Mouse (Mus musculus) cerebellum, adult 8-10 months (tissue): ENCODE data around the gene Rtf2.

Experiments
- DNase-seq: peaks from one replicate; pipeline ENCODE4 v3.0.0; 2022

Rtf2 gene

DNA sequence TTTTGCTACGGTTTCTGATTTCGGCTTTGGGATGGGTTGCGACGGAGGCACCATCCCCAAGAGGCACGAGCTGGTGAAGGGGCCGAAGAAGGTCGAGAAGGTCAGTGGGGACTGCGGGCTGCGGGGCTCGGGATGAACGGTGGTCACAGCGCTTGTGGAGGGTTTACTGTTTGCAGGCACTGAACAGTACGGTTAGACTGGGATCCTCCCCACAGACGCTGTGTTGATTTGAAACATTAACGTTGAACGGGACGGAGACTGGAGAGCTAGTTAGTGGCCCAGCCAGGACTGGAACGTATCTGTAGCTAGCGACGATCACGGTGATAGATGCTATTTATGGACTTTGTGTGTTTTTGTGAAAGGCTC is 267 bp downstream of the Rtf2 start:
- no peak for DNase-seq

DNA sequence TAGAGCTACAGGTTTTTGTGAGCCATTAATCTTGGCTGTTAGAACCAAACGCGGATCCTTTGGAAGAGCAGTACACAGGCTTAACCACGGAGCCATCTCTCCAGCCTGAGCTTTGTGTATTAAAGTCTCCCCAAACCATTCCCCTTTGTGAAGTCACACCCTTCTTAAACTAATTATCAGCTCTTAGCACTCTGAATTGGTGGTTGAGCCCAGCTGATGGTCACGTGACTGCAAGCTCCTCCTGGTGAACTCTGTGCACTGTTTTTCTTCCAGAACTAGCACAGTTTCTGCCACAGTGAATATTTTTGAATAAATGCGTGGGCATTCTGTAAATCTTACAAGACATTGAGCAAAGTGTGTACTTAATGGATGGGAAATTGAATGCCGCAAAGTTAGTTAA is 820 bp downstream of the Rtf2 start:
- DNase-seq, result no peak

DNA sequence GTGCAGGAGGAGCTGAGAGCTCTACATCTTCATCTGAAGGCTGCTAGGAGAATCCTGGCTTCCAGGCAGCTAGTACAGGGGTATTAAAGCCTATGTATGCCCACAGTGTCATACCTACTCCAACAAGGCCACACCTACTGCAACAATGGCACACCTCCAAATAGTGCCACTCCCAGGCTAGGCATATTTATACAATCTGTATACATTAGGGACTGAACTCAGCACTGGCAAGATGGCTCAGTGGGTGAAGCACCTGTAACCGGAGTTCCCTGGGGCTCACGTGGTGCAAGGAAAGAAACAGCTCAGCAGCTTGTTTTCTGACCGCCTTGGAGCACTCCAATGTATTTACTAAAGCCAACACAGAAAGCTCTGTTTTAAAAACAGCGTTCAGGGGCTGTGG is 5.3 kb downstream of the Rtf2 start:
- DNase-seq, result no peak

DNA sequence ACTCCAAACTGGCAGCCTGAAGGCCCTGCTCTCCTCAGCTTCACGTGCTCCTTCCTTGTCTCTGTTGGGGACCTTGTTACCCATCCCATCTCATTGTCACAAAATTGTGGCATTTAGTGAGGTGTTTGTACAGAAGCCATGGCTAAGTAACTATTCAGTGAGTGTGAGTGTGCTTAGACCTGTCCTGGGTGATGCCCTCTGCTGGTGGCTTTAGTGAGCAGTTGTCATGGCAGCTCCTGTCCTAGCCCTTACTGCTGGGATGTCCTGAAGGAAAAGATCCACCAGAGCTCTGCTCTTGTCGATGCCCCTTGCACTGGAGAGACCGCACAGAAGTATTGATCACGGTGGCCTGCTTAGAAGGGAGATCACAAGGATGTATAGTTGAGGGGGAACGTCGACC is 7.0 kb downstream of the Rtf2 start:
- DNase-seq, result no peak

DNA sequence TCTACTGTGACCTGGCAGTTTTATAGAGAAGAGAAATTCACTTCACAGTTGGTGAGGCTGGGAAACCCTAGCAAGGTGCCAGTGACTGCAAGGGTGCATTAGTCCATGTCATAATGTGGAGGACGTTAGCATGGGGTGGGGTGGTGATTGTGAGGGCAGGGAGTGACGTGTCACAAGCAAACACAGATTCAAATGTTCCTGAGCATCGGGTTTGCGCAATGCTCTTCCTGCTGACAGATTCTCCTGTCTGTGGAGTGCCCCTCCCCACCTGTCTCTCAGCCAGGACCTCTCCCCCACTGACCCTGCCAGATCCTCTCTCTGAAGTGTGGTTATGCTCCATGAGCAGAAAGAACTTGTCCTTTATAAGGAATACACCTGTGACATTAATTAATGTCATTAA is 8.0 kb downstream of the Rtf2 start:
- no peak for DNase-seq

DNA sequence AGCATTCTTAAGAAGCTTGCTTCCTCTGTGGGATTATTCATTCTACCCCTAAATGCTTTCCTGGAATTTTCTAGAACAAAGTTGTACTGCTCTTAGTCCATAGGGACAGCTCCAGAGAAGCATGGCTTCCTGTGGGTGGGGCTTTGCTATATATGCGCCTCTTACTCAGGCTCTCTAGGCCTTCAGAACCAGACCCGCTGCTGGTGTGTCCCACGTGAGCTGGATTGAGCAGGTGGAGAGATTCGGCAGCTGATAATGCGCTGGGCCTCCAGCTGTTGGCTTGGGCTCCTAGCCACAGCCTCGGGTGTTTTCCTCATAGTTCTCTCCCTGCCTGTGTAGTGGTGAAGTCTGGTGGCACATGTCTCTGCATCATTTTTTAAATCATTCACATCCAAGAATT is 10.3 kb downstream of the Rtf2 start:
- DNase-seq, result no peak

DNA sequence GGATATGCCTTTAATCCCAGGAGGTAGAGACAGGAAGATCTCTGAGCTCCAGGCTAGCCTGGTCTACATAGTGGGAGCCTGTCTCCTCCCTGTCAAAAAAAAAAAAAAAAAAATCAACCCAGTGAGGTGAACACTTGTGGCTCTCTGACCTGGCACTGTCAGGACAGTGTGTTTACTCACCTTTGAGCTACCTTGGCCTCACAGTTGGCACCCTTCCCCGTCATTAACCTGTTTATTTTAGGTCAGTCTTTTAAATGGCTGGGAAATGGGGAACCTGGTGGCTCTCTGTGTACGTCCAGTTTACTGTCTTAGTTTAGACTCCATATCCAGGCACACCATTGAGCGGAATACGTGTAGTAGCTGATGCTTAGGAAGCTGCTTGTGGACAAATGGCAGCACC is 11.7 kb downstream of the Rtf2 start:
- no peak for DNase-seq

DNA sequence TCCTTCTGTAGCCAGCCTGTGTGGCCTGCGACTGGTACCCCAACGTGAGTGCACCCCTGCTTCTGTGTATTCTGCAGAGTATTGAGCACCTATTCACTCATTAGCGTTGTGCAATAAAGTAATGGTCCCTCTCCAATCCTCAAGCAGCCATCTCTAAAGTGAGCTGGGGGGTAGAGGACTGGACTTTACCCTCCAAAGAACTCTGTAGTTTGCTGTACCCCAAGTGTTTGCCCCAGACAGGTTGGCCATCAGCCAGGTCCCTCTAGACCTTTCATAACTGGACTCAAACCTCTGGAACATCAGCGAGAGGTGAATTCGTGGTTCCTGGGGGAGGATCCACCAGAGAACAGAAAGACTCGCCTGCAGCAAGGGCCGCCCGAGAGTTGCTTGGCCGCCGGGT is 12.1 kb downstream of the Rtf2 start:
- DNase-seq, result no peak

DNA sequence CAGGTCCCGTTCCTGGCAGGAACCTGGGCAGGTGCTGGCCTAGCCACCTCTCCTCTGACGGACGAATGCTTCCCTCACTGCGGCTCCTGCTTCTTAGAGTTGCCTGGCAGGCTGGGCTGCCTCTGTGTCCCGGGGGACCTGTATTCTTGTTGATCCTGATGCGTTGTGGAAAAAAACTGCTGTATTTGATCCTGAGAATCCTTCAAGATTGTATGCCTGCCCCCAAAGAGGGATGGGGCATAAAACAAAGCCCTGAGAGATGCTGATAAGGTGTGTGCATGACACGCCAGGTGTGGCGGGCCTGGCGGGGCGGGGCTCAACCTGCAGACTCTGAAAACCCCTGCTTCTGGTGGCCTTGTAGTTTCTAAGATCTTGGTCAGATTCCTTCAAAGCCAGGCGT is 18.1 kb downstream of the Rtf2 start, which contains the start of gene Gcnt7:
Gcnt7 (minus strand) TSS at position 101 of the 400 bp plus-strand sequence.
- DNase-seq, result no peak

DNA sequence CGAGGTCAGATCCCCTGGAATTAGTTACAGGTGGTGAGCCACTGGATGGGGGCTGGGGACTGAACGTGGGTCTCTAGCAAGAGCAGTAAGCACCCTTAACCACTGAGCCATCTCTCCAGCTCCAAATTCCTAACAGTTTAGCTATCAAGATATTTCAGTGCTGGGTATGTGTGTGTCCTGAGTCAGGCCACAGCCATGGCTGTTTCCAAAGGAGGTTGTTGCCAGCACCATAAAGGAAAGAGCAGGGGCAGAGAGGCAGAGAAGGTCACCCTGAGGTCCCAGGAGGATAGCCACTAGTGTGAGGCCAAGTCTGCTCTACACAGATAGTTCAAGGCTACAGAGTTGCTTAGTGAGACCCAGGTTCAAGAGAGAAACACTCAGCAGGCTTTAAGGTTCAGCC is 20.3 kb downstream of the Rtf2 start:
- DNase-seq, result no peak

DNA sequence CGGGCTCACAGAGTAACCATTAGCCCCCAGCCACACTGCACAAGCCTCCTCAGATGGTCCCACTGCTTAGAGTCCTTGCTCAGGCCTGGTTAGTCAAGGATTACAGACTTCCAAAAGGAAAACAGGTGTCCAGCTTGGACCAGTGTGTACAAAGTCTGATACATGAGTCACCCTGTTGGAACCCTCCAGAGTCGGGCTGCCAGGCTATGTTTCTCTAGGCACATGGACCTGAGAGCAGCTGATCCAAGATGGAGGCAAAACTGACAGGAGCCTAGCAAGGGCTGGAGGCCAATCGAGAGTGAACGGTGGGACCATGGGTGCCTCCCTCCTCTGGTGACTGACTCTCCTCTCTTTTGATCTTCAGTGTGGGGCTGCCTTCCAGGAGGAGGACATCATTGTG is 22.5 kb downstream of the Rtf2 start:
- DNase-seq, result no peak

DNA sequence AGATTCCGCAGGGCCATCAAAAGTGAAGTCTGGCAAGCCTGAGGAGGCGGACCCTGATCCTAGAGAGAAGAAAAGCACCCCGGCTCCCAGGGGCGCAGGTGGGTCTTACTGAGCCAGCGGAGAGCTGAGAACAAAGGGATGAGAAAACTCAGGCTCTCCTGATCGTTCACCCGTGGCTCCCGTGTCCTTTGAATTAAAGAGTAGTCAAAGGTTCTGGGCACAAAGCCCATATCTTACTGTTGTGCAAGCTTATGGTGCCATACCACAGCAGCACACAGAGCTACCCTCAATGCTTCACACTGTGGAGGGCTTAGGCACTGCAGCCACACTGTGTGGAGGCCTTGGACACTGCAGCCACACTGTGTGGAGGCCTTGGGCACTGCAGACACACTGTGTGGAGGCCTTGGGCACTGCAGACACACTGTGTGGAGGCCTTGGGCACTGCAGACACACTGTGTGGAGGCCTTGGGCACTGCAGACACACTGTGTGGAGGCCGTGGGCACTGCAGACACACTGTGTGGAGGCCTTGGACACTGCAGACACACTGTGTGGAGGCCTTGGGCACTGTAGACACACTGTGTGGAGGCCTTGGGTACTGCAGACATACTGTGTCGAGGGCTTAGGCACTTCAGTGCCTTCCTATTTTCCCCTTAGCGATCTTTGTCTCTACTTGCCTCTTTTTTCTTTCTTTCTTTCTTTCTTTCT is 26.2 kb downstream of the Rtf2 start:
- DNase-seq, result no peak

DNA sequence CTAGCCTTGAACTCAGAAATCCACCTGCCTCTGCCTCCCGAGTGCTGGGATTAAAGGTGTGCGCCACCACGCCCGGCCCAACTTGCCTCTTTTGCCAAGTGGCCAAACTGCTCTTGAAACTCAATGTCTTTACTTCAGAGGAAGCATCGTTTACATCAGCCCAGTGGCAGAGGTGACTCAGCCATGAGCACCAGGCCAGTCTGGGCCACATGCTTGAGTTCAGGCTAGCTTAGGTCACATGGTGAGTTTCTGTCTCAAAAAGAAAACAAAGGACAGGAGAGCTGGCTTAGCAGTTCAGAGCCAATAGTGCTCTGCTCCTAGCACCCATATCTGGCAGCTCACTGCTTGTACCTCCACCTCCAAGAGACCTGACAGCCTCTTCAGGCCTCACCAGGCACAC is 26.9 kb downstream of the Rtf2 start:
- DNase-seq, result no peak

DNA sequence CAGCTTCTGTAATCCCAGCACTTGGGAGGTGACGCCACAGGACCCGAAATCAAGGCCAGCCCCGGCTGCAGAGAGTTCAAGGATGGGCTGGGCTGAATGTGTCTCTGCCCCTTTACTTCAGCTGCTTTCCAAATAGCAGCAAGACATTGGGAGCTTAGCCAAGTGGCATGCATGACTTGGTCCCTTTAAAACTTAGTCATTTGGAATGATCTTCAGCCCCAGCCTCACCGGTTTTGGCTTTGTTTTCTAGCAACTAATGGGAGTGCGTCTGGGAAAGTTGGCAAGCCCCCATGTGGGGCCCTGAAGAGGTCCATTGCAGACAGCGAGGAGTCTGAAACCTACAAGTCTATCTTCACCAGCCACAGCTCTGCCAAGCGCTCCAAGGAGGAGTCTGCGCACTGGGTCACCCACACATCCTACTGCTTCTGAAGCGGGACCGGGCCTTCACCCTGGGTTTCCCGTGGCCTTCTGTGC is 28.0 kb downstream of the Rtf2 start:
- DNase-seq, result no peak

DNA sequence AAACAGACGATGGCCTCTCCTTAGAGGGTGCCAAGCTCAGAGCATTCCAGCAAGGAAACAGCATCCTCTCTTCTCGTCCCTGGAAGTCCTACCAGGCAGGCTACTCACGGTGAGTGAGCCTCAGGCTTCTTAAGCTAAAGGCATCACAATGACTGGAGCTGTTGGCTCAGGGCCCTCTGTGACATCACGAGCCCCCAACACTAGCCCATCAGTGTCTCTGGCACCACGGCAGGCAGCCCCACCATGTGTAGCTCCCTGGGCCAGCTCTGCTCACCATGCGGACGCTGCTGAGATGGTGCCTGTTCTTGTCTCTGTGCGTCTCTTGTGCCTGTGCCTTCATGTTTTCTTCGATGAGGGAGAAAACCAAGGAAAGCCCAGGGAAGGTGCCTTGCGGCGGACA is 32.0 kb downstream of the Rtf2 start, which contains the start of gene Fam209:
Fam209 (plus strand) TSS at position 203 of the 400 bp plus-strand sequence.
- no peak for DNase-seq

DNA sequence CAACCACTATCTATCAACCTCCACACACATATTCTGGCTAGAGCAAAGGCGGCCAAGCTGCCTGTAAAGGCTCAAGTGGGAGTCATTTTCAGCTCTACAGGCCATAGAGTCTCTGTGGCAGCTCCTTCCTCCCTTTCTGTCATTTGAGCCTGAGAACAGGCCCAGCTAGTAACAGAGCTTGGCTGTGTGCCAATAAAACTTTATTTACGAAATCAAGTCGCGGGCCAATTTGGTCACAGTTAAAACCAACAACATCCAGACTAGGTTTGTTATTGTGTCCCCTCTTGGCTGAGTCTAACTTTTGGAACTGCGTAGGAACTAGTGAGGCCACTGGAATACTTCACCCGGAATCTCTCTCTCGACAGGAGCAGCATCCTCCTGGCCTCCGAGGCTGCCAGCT is 33.2 kb downstream of the Rtf2 start:
- DNase-seq, result no peak

DNA sequence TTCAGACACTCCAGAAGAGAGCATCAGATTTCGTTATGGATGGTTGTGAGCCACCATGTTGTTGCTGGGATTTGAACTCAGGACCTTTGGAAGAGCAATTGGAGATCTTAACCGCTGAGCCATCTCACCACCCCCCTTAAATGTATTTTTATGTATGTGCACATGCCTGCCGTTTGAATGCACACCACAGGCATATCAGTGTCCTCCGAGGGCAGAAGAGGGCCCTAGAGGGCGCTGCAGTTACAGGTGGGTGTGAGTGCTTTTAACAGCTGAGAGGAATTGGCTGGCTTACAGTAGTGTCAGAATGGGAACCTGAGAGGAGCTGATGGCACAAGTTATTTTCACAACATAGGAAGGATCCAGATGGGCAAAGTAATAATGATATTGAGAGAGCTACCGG is 34.6 kb downstream of the Rtf2 start:
- DNase-seq, result no peak

DNA sequence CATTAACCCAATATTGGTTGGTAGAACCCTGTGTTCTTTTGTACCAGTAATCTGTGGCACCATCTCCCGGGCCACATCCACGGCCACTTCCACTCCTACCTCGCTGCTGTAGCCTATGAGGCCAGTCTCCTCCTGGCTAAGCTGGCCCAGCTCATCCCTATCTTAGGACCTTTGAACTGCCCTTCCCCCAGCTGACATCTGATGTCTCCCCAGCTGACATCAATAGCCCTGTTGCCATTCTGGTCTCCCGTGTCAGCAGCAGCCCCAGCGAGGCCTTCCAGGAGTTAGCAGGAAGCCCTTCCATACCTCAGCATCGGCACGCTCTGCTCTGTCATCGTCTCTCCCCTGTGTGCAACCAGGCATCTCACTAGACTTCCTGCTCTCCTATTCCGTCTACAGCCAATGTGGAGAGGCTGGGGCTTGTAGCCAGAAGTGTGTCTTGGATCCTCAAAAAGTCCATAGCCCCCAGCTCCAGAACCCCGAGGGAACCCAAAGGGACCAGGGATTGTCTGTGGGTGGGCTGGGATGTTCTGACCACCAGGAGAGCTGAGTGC is 36.4 kb downstream of the Rtf2 start:
- no peak for DNase-seq

DNA sequence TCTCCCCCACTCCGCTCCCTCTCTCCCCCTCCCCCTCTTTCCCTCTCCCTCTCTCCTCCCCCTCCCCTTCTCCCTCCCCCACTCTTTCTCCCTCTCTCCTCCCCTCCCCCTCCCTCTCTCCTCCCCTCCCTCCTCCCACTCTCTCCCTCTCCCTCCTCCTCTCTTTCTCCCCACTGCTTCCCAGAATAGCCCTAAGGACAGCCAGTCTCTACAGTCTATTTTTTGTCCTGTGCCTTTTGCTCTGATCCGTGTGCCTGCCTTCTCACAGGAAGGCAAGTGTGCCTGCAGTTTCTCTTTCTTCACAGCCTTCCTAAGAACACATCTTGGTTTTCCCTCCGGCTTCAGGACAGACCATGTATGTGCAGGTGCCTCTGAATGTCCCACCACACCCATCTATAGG is 37.0 kb downstream of the Rtf2 start:
- no peak for DNase-seq

DNA sequence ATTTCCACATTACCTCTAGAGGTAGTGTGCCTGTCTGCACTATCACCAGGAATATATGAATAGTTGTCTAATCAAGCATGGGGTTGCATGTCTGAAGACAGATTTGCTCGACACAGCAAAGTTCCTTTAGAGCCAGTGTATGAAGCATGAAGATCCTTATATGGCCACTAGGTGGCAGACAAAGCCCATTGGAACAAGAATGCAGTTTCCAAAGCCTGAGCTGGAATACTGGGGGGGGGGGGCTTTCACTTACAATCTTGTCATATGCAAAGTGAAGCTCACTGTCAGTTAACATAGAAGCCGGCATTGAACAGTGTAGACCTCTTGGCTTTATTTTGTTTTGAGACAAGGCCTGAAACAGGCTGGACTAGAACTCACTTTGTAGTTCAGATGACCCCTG is 37.5 kb downstream of the Rtf2 start:
- DNase-seq, result peak; percentile 20

DNA sequence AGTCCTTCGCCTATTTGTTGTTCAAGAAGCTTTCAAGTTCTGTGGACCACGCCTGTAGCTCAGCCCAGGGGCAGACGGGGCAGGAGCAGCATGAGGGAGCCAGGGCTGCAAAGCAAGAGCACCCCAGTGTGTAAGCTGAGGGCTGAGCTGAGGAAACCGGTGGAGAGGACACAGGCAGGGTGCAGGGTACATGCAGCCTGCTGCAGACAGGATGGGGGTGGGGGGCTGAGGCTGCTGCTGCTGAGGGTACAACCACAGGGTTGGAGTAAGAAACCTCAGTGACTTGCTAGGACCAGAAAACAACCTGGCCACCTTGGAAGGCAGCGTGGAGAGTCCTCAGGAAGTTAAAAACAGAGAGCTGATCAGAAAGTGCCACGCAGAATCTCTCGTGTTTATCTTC is 39.9 kb downstream of the Rtf2 start:
- no peak for DNase-seq

DNA sequence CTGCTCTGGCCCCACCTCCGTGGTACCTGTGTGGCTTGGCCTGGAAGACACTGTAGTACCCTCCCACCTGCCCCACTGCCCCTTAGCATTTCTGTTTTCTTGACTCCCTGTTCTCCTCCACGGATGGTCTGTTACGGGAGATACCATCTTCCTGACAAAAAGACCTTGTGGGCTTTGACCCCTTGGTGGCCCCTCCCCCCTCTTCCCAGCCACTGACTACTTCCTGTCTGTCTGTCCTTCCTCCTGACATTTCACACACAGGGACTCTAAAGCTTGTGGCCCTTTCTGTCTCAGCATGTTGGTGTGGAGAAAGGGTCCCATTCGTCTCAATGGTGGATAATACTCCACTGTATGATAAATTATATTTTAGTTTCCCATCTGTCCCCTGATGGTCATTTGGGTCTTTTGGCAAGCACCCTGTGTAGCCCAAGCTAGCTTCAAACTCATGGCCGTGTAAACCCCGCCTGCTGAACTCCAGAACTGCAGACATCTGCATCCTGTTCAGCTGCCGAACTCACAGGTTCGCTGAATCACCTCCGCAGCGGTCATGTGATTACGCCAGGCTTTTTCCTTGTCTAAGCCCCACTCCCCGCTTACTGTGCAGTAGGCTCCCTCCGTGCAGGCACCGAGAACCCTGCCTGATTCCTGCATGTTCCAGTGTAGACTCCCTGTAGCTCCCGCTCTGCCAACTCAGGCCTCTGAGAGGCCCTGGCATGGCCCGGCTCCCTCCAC is 41.5 kb downstream of the Rtf2 start:
- no peak for DNase-seq

DNA sequence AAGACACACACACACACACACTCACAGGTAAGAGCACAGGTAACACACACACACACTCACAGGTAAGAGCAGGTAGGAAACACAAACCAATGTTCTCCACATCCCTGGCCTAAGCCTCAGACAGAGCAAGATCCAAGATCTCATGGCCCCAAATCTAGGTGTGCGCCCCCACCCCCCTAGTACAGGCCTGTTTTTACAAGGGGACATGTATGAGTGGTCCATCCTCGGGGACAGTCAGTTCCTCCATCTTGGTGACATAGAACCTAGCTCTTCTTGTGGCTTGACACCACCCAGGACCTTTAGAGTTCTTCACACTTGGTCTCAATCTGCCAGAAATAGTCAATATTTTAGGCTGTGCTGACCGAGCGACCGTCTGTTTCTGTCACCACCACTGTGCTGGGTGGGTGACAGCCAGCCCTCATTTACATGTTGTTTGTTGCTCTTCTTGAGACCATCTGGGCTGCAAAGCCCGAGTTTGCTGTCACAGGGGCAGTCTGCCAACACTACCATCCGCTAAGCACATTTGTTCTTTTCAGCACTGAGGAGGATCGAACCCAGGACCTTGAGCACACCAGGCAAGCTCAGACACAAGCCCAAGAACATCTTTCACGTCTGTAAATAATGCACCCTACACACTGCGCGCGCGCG is 43.5 kb downstream of the Rtf2 start:
- no peak for DNase-seq
